Comparison of ENCODE assay signal across 12 mouse cellular contexts in the genomic region with DNA sequence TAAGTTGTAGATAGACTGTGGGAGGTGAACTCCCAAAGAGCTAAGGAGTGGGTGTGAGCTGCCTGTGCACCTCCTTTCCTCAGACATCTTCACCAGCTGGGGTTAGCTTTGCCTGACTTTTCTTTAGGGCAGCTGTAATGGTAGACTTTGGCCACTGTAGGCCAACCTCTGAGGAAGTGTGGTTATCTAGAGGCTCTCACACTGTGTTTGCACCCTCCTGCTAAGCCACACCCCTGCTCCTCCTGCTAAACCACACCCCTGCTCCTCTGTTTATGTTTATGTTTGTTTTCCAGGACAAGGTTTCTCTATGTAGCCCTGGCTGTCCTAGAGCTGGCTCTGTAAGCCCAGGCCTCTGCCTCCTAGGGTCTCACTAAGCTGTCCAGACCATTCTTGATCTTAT.
A peak's percentile ranks its signal among the peaks of the same experiment; 100 is the strongest.
DNase-seq lines count a peak whose midpoint lies in the region; ATAC-seq and TF ChIP-seq lines count a peak whose summit lies in the region.
"Had no signal": no experiment of that assay in that cellular context is flagged by ENCODE, and none has a peak within 500 bp of the region (broad histone marks: within the 10 kb centered on the region; RNA-seq: fewer than 3 reads in every experiment).

No protein-coding gene starts in this region.

- H3K79me2 ChIP-seq in CH12.LX (replicated peaks; ENCODE audit: control insufficient read depth, extremely low read depth, insufficient read depth, poor library complexity, severe bottlenecking), result no peaks in the 10 kb centered on the region

- H3K4me1 ChIP-seq in CH12.LX (ENCODE audit: control insufficient read depth in 1 of 2, insufficient read depth in 2 of 2), result peaks cover 11 to 40% of the 10 kb centered on the region in 2 experiments

- in situ Hi-C loops in CH12.LX (cut with MboI; ENCODE audit: low pct_ligation_motif_present, low pct_unique_long_range_greater_than_20kb, low sequenced_read_pairs), result no loop called here

- peak; percentile 89 for DNase-seq in heart, adult 11 months
- DNase-seq in heart, adult 8-10 months (ENCODE audit: low spot score), result no peak
- peak; percentile 34 for DNase-seq in CH12.LX (ENCODE audit: extremely low read depth)
- DNase-seq in left cerebral cortex, postnatal 14 days (ENCODE audit: low spot score in 2 of 2), result no peak
- no peak for DNase-seq in cerebellum, adult 11 months
- DNase-seq in layer of hippocampus, adult 2 months (ENCODE audit: low spot score in 2 of 2), result no peak
- DNase-seq: gastrocnemius, adult 2 months had no signal

- H3K4me2 ChIP-seq in CH12.LX (ENCODE audit: insufficient read depth, low read depth, poor library complexity, severe bottlenecking), result peak overlapping the region; percentile 48; the same call in 1 of the 2 replicates
- H3K4me2 ChIP-seq: neural tube, embryonic 12.5 days had no signal

- H3K36me3 ChIP-seq in CH12.LX (replicated peaks in 1 of 2; ENCODE audit: control insufficient read depth in 1 of 2, insufficient read depth in 1 of 2, low read length in 1 of 2), result peaks cover 0 to 47% of the 10 kb centered on the region in 2 experiments
- H3K36me3 ChIP-seq: neural tube, embryonic 12.5 days had no signal

- intact Hi-C loops in left cerebral cortex, postnatal 14 days (cut with DNase I), result no loop called here

- dilution Hi-C loops in CH12.LX (cut with MboI; ENCODE audit: extremely low pct_ligation_motif_present, extremely low pct_unique_long_range_greater_than_20kb, low sequenced_read_pairs), result no loop called here

- H3K9ac ChIP-seq in CH12.LX (ENCODE audit: insufficient read depth, low read depth), result peak overlapping the region; percentile 41
- H3K9ac ChIP-seq: neural tube, embryonic 12.5 days had no signal

- TF ChIP-seq CTCF in CH12.LX (conservative IDR thresholded peaks at IDR 0.05 in 1 of 2, IDR thresholded peaks at IDR 0.05 in 1 of 2; ENCODE audit: low read depth in 2 of 2, low read length in 2 of 2), result no peak
- no peak for TF ChIP-seq CTCF in layer of hippocampus, adult 2 months (conservative IDR thresholded peaks at IDR 0.05)

- H3K27ac ChIP-seq in CH12.LX (ENCODE audit: insufficient read depth, low read depth), result peak overlapping the region; percentile 49; the same call in 1 of the 2 replicates
- no peak overlapping the region for H3K27ac ChIP-seq in layer of hippocampus, adult 2 months
- H3K27ac ChIP-seq: left cerebral cortex, adult 2 months; macrophage; neural tube, embryonic 12.5 days had no signal

- peaks cover 5% of the 10 kb centered on the region for H3K9me3 ChIP-seq in CH12.LX (replicated peaks; ENCODE audit: low read length)
- H3K9me3 ChIP-seq: neural tube, embryonic 12.5 days had no signal

- TF ChIP-seq RAD21 in CH12.LX (IDR thresholded peaks at IDR 0.05; ENCODE audit: low read depth, low read length), result no peak

- no peak; the same call in 1 of the 2 replicates for TF ChIP-seq POLR2A in CH12.LX (IDR thresholded peaks at IDR 0.05; ENCODE audit: low read depth, low read length)

- ATAC-seq in granulocyte monocyte progenitor cell, adult 5-6 weeks (replicated peaks; ENCODE audit: poor library complexity, severe bottlenecking), result peak; percentile 26; the same call in 1 of the 2 replicates
- ATAC-seq in megakaryocyte, adult 5-6 weeks (ENCODE audit: poor library complexity, severe bottlenecking), result peak; percentile 65

- H3K27me3 ChIP-seq in CH12.LX (replicated peaks), result no peaks in the 10 kb centered on the region
- H3K27me3 ChIP-seq: neural tube, embryonic 12.5 days had no signal

- TF ChIP-seq EP300 in CH12.LX (IDR thresholded peaks at IDR 0.05; ENCODE audit: low read length), result no peak

- H3K4me3 ChIP-seq in CH12.LX (replicated peaks in 1 of 3; ENCODE audit: low read depth in 2 of 3, low read length in 2 of 3, poor library complexity in 1 of 3), result no peak overlapping the region
- no peak overlapping the region for H3K4me3 ChIP-seq in layer of hippocampus, adult 2 months
- H3K4me3 ChIP-seq: gastrocnemius, adult 2 months; left cerebral cortex, adult 2 months; neural tube, embryonic 12.5 days had no signal

TF ChIP-seq in CH12.LX, 34 proteins besides CTCF, POLR2A, EP300 and RAD21:
- TF ChIP-seq E2F4 (IDR thresholded peaks at IDR 0.05; ENCODE audit: insufficient replicate concordance, low read depth, low read length) (no peak), MEF2A (IDR thresholded peaks at IDR 0.05; ENCODE audit: borderline replicate concordance, low read depth, low read length) (no peak), ZC3H11A (IDR thresholded peaks at IDR 0.05; ENCODE audit: low read depth, low read length) (no peak), USF2 (conservative IDR thresholded peaks at IDR 0.05; ENCODE audit: low read depth, low read length) (no peak), CHD2 (IDR thresholded peaks at IDR 0.05; ENCODE audit: low read length) (no peak), HCFC1 (IDR thresholded peaks at IDR 0.05; ENCODE audit: low read depth, low read length) (no peak), ZKSCAN1 (IDR thresholded peaks at IDR 0.05; ENCODE audit: borderline replicate concordance, low read depth, low read length) (no peak), CHD1 (IDR thresholded peaks at IDR 0.05; ENCODE audit: low read depth, low read length) (no peak)

Comparison
In these comparisons a context has a peak if more than half of its experiments do, and no peak if none do; other contexts are left out.
1. DNase-seq: peak in heart, adult 11 months (single experiment) and CH12.LX (single experiment); none in heart, adult 8-10 months (single experiment), left cerebral cortex, postnatal 14 days (0 of 2), cerebellum, adult 11 months (single experiment) and layer of hippocampus, adult 2 months (0 of 2).